In genomic region chr13:114984658-114985057, GRCm38 (mm10) we compare ENCODE assay signal across 21 mouse cellular contexts. TPM values are rescaled to one million over a fixed set of nuclear protein-coding genes. Genes with fewer than 3 reads are reported as not detected.
DNase-seq lines count a peak whose midpoint lies in the region; ATAC-seq and TF ChIP-seq lines count a peak whose summit lies in the region.
"Had no signal": no experiment of that assay in that cellular context is flagged by ENCODE, and none has a peak within 500 bp of the region (broad histone marks: within the 10 kb centered on the region; RNA-seq: fewer than 3 reads in every experiment).

No protein-coding gene starts in this region.

- no peak overlapping the region for H3K4me3 ChIP-seq in gastrocnemius, adult 2 months
- no peak overlapping the region for H3K4me3 ChIP-seq in forebrain, embryonic 11.5 days (ENCODE audit: low read depth, low read length)
- H3K4me3 ChIP-seq: embryonic facial prominence, embryonic 10.5 days; embryonic facial prominence, embryonic 12.5 days; forebrain, embryonic 12.5 days had no signal

- H3K9me3 ChIP-seq in forebrain, embryonic 11.5 days (ENCODE audit: control insufficient read depth, low read length): no peaks in the 10 kb centered on the region
- H3K9me3 ChIP-seq: embryonic facial prominence, embryonic 10.5 days; embryonic facial prominence, embryonic 12.5 days; forebrain, embryonic 12.5 days had no signal

- no peaks in the 10 kb centered on the region for H3K27me3 ChIP-seq in forebrain, embryonic 11.5 days (ENCODE audit: control insufficient read depth, insufficient read depth, low read length)
- H3K27me3 ChIP-seq: embryonic facial prominence, embryonic 12.5 days; forebrain, embryonic 12.5 days had no signal

- intact Hi-C loops in gastrocnemius, adult 2 months (cut with DNase I): loop anchor here (5.0 to 10.0 kb wide), 2 partner anchors 233 to 1730 kb away; no protein-coding TSS in a partner anchor

- no peak overlapping the region for H3K9ac ChIP-seq in forebrain, embryonic 11.5 days (ENCODE audit: low read length)
- H3K9ac ChIP-seq: embryonic facial prominence, embryonic 12.5 days; forebrain, embryonic 12.5 days had no signal

- no peak for TF ChIP-seq CTCF in gastrocnemius, adult 2 months (IDR thresholded peaks at IDR 0.05)

- no peak overlapping the region for H3K27ac ChIP-seq in gastrocnemius, adult 2 months
- H3K27ac ChIP-seq in forebrain, embryonic 11.5 days (ENCODE audit: low read depth, low read length): no peak overlapping the region
- H3K27ac ChIP-seq: embryonic facial prominence, embryonic 10.5 days; embryonic facial prominence, embryonic 12.5 days; forebrain, embryonic 12.5 days had no signal

- ATAC-seq in common myeloid progenitor, adult 5-6 weeks (replicated peaks; ENCODE audit: low read depth, poor library complexity, severe bottlenecking): peak; percentile 40
- ATAC-seq in megakaryocyte, adult 5-6 weeks (ENCODE audit: poor library complexity, severe bottlenecking): 0 out of 2 replicates have a peak, but pooled peaks have one; percentile 34
- ATAC-seq in forebrain, embryonic 11.5 days (replicated peaks; ENCODE audit: low FRiP score): no peak
- ATAC-seq: activated CD4-positive, CD25-positive, alpha-beta regulatory T cell, adult 4 months; forebrain, embryonic 14.5 days; forebrain, embryonic 16.5 days had no signal

- no peaks in the 10 kb centered on the region for H3K36me3 ChIP-seq in forebrain, embryonic 11.5 days (ENCODE audit: control insufficient read depth, insufficient read depth, low read length)
- H3K36me3 ChIP-seq: embryonic facial prominence, embryonic 10.5 days; embryonic facial prominence, embryonic 12.5 days; forebrain, embryonic 12.5 days had no signal

- no peaks in the 10 kb centered on the region for H3K4me1 ChIP-seq in forebrain, embryonic 11.5 days (replicated peaks; ENCODE audit: control insufficient read depth, insufficient read depth, low read length)
- H3K4me1 ChIP-seq: embryonic facial prominence, embryonic 10.5 days; embryonic facial prominence, embryonic 12.5 days; forebrain, embryonic 12.5 days had no signal

- DNase-seq in MEL-GATA-1-ER (ENCODE audit: extremely low read depth, low read depth): peak; percentile 31
- DNase-seq in gastrocnemius, adult 2 months: no peak
- no peak for DNase-seq in forebrain, embryonic 11.5 days (ENCODE audit: low spot score)
- DNase-seq in gastrocnemius, adult 8-10 months (ENCODE audit: low spot score in 2 of 2): no peak
- no peak for DNase-seq in cerebellum, adult 8-10 months
- DNase-seq: adrenal gland, adult 8-10 months; adrenal gland, postnatal 14 days; adrenal gland, postnatal 36 days; cerebellum, adult 11-12 months; cerebellum, adult 2 months; cerebellum, adult 9-11 months; cerebellum, postnatal 14 days; cerebellum, postnatal 36 days had no signal

- 95% methylated on average over 1 of the region's 1 CpGs for WGBS in forebrain, embryonic 11.5 days

- H3K4me2 ChIP-seq in forebrain, embryonic 11.5 days (ENCODE audit: low read depth, low read length, severe bottlenecking): no peak overlapping the region
- H3K4me2 ChIP-seq: embryonic facial prominence, embryonic 12.5 days; forebrain, embryonic 12.5 days had no signal

RNA-seq across cellular contexts. Expression of gene Itga2, which starts 52.8 kb away (rescaled TPM):
- 2.2 and 2.4 TPM in 2 replicates for total RNA-seq in common myeloid progenitor, adult 5-6 weeks (2017)
- 1.6 and 3.5 TPM in 2 replicates for total RNA-seq in megakaryocyte, adult 5-6 weeks (2015)
- total RNA-seq in megakaryocyte, adult 5-6 weeks (2017): 2.4 TPM in 2 replicates
- total RNA-seq in gastrocnemius, adult 2 months (2021): 1 to 10 TPM in 1 of 2 experiments, under 1 TPM in 1; 0.43 to 2.3 TPM
- polyA plus RNA-seq in forebrain, embryonic 11.5 days (2014; fragmentation: Nextera tagmentation; extraction: Ambion mirVana): 1.6 and 1.7 TPM in 2 replicates
- under 1 TPM; 0.17 to 0.97 (median 0.26) TPM for total RNA-seq in gastrocnemius, adult 8-10 months (2022)
